Mouse (Mus musculus) megakaryocyte, adult 5-6 weeks (primary cell): ENCODE measurements around the gene H2-K1. TPM values are rescaled to one million over a fixed set of nuclear protein-coding genes. Genes with fewer than 3 reads are reported as not detected.
"Not testable (repeated sequence)": the region's sequence is repeated elsewhere in the genome, so short reads cannot be mapped to it uniquely, and the experiment has no call there.

Experiments
- ATAC-seq: 2 replicates; pipeline ENCODE4 v1.8.0; 2016; ENCODE audit warnings: mild to moderate bottlenecking, inconsistent platforms; ENCODE audit not compliant: poor library complexity, severe bottlenecking
- total RNA-seq, 2 experiments: library from RNA; stranded (forward) in 1 of 2; stranded (reverse) in 1 of 2; fragments of 153-499, 151-499 nt in 1 of 2; fragments of 221-1000, 200-1000 nt in 1 of 2; gene quantifications; 2 replicates each; pipeline versions ENCODE4 v1.2.3 to v1.2.4; 2015 to 2017

The H2-K1 gene
- total RNA-seq, 2 experiments from 2014 or later: 668 to 868 TPM

GRCm38 (mm10) chr17:33956336-33956735, 43.8 kb downstream of the H2-K1 start:
- ATAC-seq: no peak

- ATAC-seq: peak; percentile 87
Observed at GRCm38 (mm10) chr17:33955555-33956214, 44.5 kb downstream of the H2-K1 start, which contains the start of the genes Vps52 and Rps18. Gene Vps52 (plus strand): TSS chr17:33955812. Gene Rps18 (minus strand): TSS chr17:33956001.

GRCm38 (mm10) chr17:33954646-33955554, 45.2 kb downstream of the H2-K1 start:
- no peak for ATAC-seq

- no peak for ATAC-seq
Observed at GRCm38 (mm10) chr17:33953961-33954565, 46.1 kb downstream of the H2-K1 start.

GRCm38 (mm10) chr17:33953310-33953709, 46.8 kb downstream of the H2-K1 start:
- ATAC-seq: no peak

GRCm38 (mm10) chr17:33952879-33953278, 47.3 kb downstream of the H2-K1 start:
- no peak for ATAC-seq

- not testable (repeated sequence) for ATAC-seq
Observed at GRCm38 (mm10) chr17:33952015-33952414, 48.1 kb downstream of the H2-K1 start.

- peak; percentile 64 for ATAC-seq
Observed at GRCm38 (mm10) chr17:33951021-33951946, 48.9 kb downstream of the H2-K1 start, which contains the start of gene B3galt4. Gene B3galt4 (minus strand): TSS chr17:33951488.

- no peak for ATAC-seq
Observed at GRCm38 (mm10) chr17:33950131-33950625, 50.0 kb downstream of the H2-K1 start.

GRCm38 (mm10) chr17:33948905-33949537, 51.1 kb downstream of the H2-K1 start:
- no peak for ATAC-seq

GRCm38 (mm10) chr17:33948090-33948904, 51.9 kb downstream of the H2-K1 start:
- ATAC-seq: no peak

- ATAC-seq: peak; percentile 42
Observed at GRCm38 (mm10) chr17:33947430-33948089, 52.6 kb downstream of the H2-K1 start.

Other genes starting within 250 kb of the H2-K1 start
Only the 30 nearest of the 33 such genes appear.
- 12.3 and 16.2 TPM in 2 replicates for gene Kank3, start 189.8 kb downstream of the H2-K1 start, total RNA-seq (2015)
- gene Kank3, start 189.8 kb downstream of the H2-K1 start, total RNA-seq (2017): 13.5 and 14.8 TPM in 2 replicates
- 875 and 928 TPM in 2 replicates for gene Rps28, start 175.8 kb downstream of the H2-K1 start, total RNA-seq (2015)
- 2,242 and 2,459 TPM in 2 replicates for gene Rps28, start 175.8 kb downstream of the H2-K1 start, total RNA-seq (2017)
- 150 and 160 TPM in 2 replicates for gene Ndufa7, start 175.8 kb downstream of the H2-K1 start, total RNA-seq (2015)
- 110 and 139 TPM in 2 replicates for gene Ndufa7, start 175.8 kb downstream of the H2-K1 start, total RNA-seq (2017)
- 2.5 and 4.0 TPM in 2 replicates for gene Cd320, start 157.3 kb downstream of the H2-K1 start, total RNA-seq (2015)
- 0.85 and 1.5 TPM in 2 replicates for gene Cd320, start 157.3 kb downstream of the H2-K1 start, total RNA-seq (2017)
- not detected in 2 replicates for gene Gm7029, start 126.5 kb downstream of the H2-K1 start, total RNA-seq (2015)
- gene Gm7029, start 126.5 kb downstream of the H2-K1 start, total RNA-seq (2017): not detected in 2 replicates
- 9.0 and 12.9 TPM in 2 replicates for gene Kifc1, start 109.7 kb downstream of the H2-K1 start, total RNA-seq (2015)
- 40.1 and 41.3 TPM in 2 replicates for gene Kifc1, start 109.7 kb downstream of the H2-K1 start, total RNA-seq (2017)
- 4.9 and 9.8 TPM in 2 replicates for gene Platr17, start 95.2 kb downstream of the H2-K1 start, total RNA-seq (2015)
- gene Platr17, start 95.2 kb downstream of the H2-K1 start, total RNA-seq (2017): 2.6 and 5.9 TPM in 2 replicates
- gene Daxx, start 90.9 kb downstream of the H2-K1 start, total RNA-seq (2015): 42.1 and 49.7 TPM in 2 replicates
- gene Daxx, start 90.9 kb downstream of the H2-K1 start, total RNA-seq (2017): 39.3 and 63.3 TPM in 2 replicates
- gene Tapbp, start 84.4 kb downstream of the H2-K1 start, total RNA-seq (2015): 99.7 and 105 TPM in 2 replicates
- 88.9 and 93.3 TPM in 2 replicates for gene Tapbp, start 84.4 kb downstream of the H2-K1 start, total RNA-seq (2017)
- gene Zbtb22, start 84.4 kb downstream of the H2-K1 start, total RNA-seq (2015): 13.7 and 14.0 TPM in 2 replicates
- 22.0 and 25.8 TPM in 2 replicates for gene Zbtb22, start 84.4 kb downstream of the H2-K1 start, total RNA-seq (2017)
- gene Rgl2, start 70.8 kb downstream of the H2-K1 start, total RNA-seq (2015): 33.6 and 38.2 TPM in 2 replicates
- 51.8 and 58.3 TPM in 2 replicates for gene Rgl2, start 70.8 kb downstream of the H2-K1 start, total RNA-seq (2017)
- 84.1 and 88.3 TPM in 2 replicates for gene Pfdn6, start 60.0 kb downstream of the H2-K1 start, total RNA-seq (2015)
- 148 and 161 TPM in 2 replicates for gene Pfdn6, start 60.0 kb downstream of the H2-K1 start, total RNA-seq (2017)
- 12.2 and 12.4 TPM in 2 replicates for gene Wdr46, start 59.7 kb downstream of the H2-K1 start, total RNA-seq (2015)
- gene Wdr46, start 59.7 kb downstream of the H2-K1 start, total RNA-seq (2017): 21.6 and 23.7 TPM in 2 replicates
- gene B3galt4, start 48.9 kb downstream of the H2-K1 start, total RNA-seq (2015): 3.5 and 4.0 TPM in 2 replicates
- 4.9 and 5.7 TPM in 2 replicates for gene B3galt4, start 48.9 kb downstream of the H2-K1 start, total RNA-seq (2017)
- 15.7 and 17.7 TPM in 2 replicates for gene Vps52, start 44.5 kb downstream of the H2-K1 start, total RNA-seq (2015)
- 11.6 and 22.8 TPM in 2 replicates for gene Vps52, start 44.5 kb downstream of the H2-K1 start, total RNA-seq (2017)
- 2,016 and 2,115 TPM in 2 replicates for gene Rps18, start 44.3 kb downstream of the H2-K1 start, total RNA-seq (2015)
- 724 and 801 TPM in 2 replicates for gene Rps18, start 44.3 kb downstream of the H2-K1 start, total RNA-seq (2017)
- gene Ring1, start 24.3 kb upstream of the H2-K1 start, total RNA-seq (2015): 5.3 and 6.7 TPM in 2 replicates
- 7.9 and 9.6 TPM in 2 replicates for gene Ring1, start 24.3 kb upstream of the H2-K1 start, total RNA-seq (2017)
- 67.7 and 84.3 TPM in 2 replicates for gene H2-Ke6, start 27.7 kb upstream of the H2-K1 start, total RNA-seq (2015)
- gene H2-Ke6, start 27.7 kb upstream of the H2-K1 start, total RNA-seq (2017): 34.6 and 35.5 TPM in 2 replicates
- gene Slc39a7, start 31.3 kb upstream of the H2-K1 start, total RNA-seq (2015): 5.4 and 6.4 TPM in 2 replicates
- 72.5 and 83.1 TPM in 2 replicates for gene Slc39a7, start 31.3 kb upstream of the H2-K1 start, total RNA-seq (2017)
- 19.6 and 23.4 TPM in 2 replicates for gene Rxrb, start 31.5 kb upstream of the H2-K1 start, total RNA-seq (2015)
- 23.7 and 27.2 TPM in 2 replicates for gene Rxrb, start 31.5 kb upstream of the H2-K1 start, total RNA-seq (2017)
- gene Col11a2, start 39.1 kb upstream of the H2-K1 start, total RNA-seq (2015): 0.36 and 0.87 TPM in 2 replicates
- gene Col11a2, start 39.1 kb upstream of the H2-K1 start, total RNA-seq (2017): 1.2 and 1.5 TPM in 2 replicates
- 10.0 and 10.8 TPM in 2 replicates for gene H2-Oa, start 92.0 kb upstream of the H2-K1 start, total RNA-seq (2015)
- gene H2-Oa, start 92.0 kb upstream of the H2-K1 start, total RNA-seq (2017): 3.7 and 6.9 TPM in 2 replicates
- gene H2-DMa, start 119.2 kb upstream of the H2-K1 start, total RNA-seq (2015): 172 and 189 TPM in 2 replicates
- 145 and 152 TPM in 2 replicates for gene H2-DMa, start 119.2 kb upstream of the H2-K1 start, total RNA-seq (2017)
- gene Brd2, start 122.3 kb upstream of the H2-K1 start, total RNA-seq (2015): 287 and 312 TPM in 2 replicates
- gene Brd2, start 122.3 kb upstream of the H2-K1 start, total RNA-seq (2017): 286 and 353 TPM in 2 replicates
- 8.9 and 9.6 TPM in 2 replicates for gene H2-DMb2, start 143.0 kb upstream of the H2-K1 start, total RNA-seq (2015)
- 12.4 and 18.3 TPM in 2 replicates for gene H2-DMb2, start 143.0 kb upstream of the H2-K1 start, total RNA-seq (2017)
- 105 and 109 TPM in 2 replicates for gene H2-DMb1, start 152.7 kb upstream of the H2-K1 start, total RNA-seq (2015)
- 110 and 132 TPM in 2 replicates for gene H2-DMb1, start 152.7 kb upstream of the H2-K1 start, total RNA-seq (2017)
- 43.4 and 46.2 TPM in 2 replicates for gene Tap1, start 187.2 kb upstream of the H2-K1 start, total RNA-seq (2015)
- gene Tap1, start 187.2 kb upstream of the H2-K1 start, total RNA-seq (2017): 96.5 and 101 TPM in 2 replicates
- gene Psmb9, start 187.4 kb upstream of the H2-K1 start, total RNA-seq (2015): 142 and 149 TPM in 2 replicates
- gene Psmb9, start 187.4 kb upstream of the H2-K1 start, total RNA-seq (2017): 78.7 and 125 TPM in 2 replicates
- 230 and 263 TPM in 2 replicates for gene Psmb8, start 197.4 kb upstream of the H2-K1 start, total RNA-seq (2015)
- gene Psmb8, start 197.4 kb upstream of the H2-K1 start, total RNA-seq (2017): 339 and 455 TPM in 2 replicates
- gene Tap2, start 203.2 kb upstream of the H2-K1 start, total RNA-seq (2015): 6.4 and 7.1 TPM in 2 replicates
- 34.2 and 35.9 TPM in 2 replicates for gene Tap2, start 203.2 kb upstream of the H2-K1 start, total RNA-seq (2017)